Mouse (Mus musculus): ENCODE results near the gene Mmp28. TPM values are rescaled to one million over a fixed set of nuclear protein-coding genes. Genes with fewer than 3 reads are reported as not detected.
A peak's percentile ranks its signal among the peaks of the same experiment; 100 is the strongest.

The Mmp28 gene
- polyA plus RNA-seq, 1 experiment = 10.2 TPM

- no peak overlapping the region for H3ac ChIP-seq (ENCODE audit: control insufficient read depth, insufficient read length)
- H3K4me2 ChIP-seq (ENCODE audit: low read depth) = no peak overlapping the region
- H3K36me3 ChIP-seq (ENCODE audit: control insufficient read depth, insufficient read depth) = no peaks in the 10 kb centered on the region
- TF ChIP-seq TCF3 (IDR thresholded peaks at IDR 0.05; ENCODE audit: insufficient read length, low read depth) (no peak), POLR2AphosphoS2 (IDR thresholded peaks at IDR 0.05; ENCODE audit: insufficient read length, low read depth) (no peak), E2F4 (IDR thresholded peaks at IDR 0.05; ENCODE audit: insufficient read depth) (no peak), USF1 (IDR thresholded peaks at IDR 0.05; ENCODE audit: low read depth) (no peak), TCF12 (IDR thresholded peaks at IDR 0.05; ENCODE audit: insufficient read depth, poor library complexity, severe bottlenecking) (no peak), CEBPB (IDR thresholded peaks at IDR 0.05; ENCODE audit: insufficient read depth, poor library complexity, severe bottlenecking) (no peak), SRF (IDR thresholded peaks at IDR 0.05; ENCODE audit: control insufficient read depth, insufficient read length, low read depth) (no peak), POLR2A (IDR thresholded peaks at IDR 0.05; ENCODE audit: insufficient read length, low read depth) (no peak), MYOG (IDR thresholded peaks at IDR 0.05; ENCODE audit: control insufficient read depth in 1 of 3, insufficient read depth in 1 of 3, insufficient read length in 2 of 3, low read depth in 2 of 3) (no peak), MAX (IDR thresholded peaks at IDR 0.05; ENCODE audit: low read depth) (no peak), REST (IDR thresholded peaks at IDR 0.05; ENCODE audit: insufficient read depth, insufficient read length) (no peak), MYOD1 (IDR thresholded peaks at IDR 0.05; ENCODE audit: control insufficient read depth in 1 of 3, insufficient read length in 2 of 3, low read depth in 2 of 3) (no peak)
- H3K4me3 ChIP-seq = peak overlapping the region; percentile 26
- H3K79me2 ChIP-seq (ENCODE audit: control insufficient read depth, insufficient read depth) = no peaks in the 10 kb centered on the region
- no peaks in the 10 kb centered on the region for H3K27me3 ChIP-seq (ENCODE audit: control insufficient read depth, insufficient read depth, insufficient read length)
Observed at GRCm38 (mm10) chr11:83439426-83440060, 23.3 kb downstream of the Mmp28 start.

GRCm38 (mm10) chr11:83437377-83437776 lies 25.5 kb downstream of the Mmp28 start, which contains the start of gene 1700020L24Rik:
Gene 1700020L24Rik, plus strand, starts transcription at chr11:83437677.
- Histone ChIP-seq H3K4me2 (ENCODE audit: low read depth) (no peak within 1 kb of the TSS), H3K4me3 (no peak within 1 kb of the TSS), H3K27me3 (ENCODE audit: control insufficient read depth, insufficient read depth, insufficient read length) (no peaks in the 10 kb centered on the region), H3ac (ENCODE audit: control insufficient read depth, insufficient read length) (no peak within 1 kb of the TSS), H3K79me2 (ENCODE audit: control insufficient read depth, insufficient read depth) (no peaks in the 10 kb centered on the region), H3K36me3 (ENCODE audit: control insufficient read depth, insufficient read depth) (no peaks in the 10 kb centered on the region)
- TF ChIP-seq E2F4 (IDR thresholded peaks at IDR 0.05; ENCODE audit: insufficient read depth) (no peak), POLR2A (IDR thresholded peaks at IDR 0.05; ENCODE audit: insufficient read length, low read depth) (no peak)

GRCm38 (mm10) chr11:83432533-83432932 lies 30.3 kb downstream of the Mmp28 start:
- TF ChIP-seq MYOG (IDR thresholded peaks at IDR 0.05; ENCODE audit: control insufficient read depth in 1 of 3, insufficient read depth in 1 of 3, insufficient read length in 2 of 3, low read depth in 2 of 3) (no peak), POLR2A (IDR thresholded peaks at IDR 0.05; ENCODE audit: insufficient read length, low read depth) (no peak), USF1 (IDR thresholded peaks at IDR 0.05; ENCODE audit: low read depth) (no peak), CEBPB (IDR thresholded peaks at IDR 0.05; ENCODE audit: insufficient read depth, poor library complexity, severe bottlenecking) (no peak), TCF12 (IDR thresholded peaks at IDR 0.05; ENCODE audit: insufficient read depth, poor library complexity, severe bottlenecking) (no peak), E2F4 (IDR thresholded peaks at IDR 0.05; ENCODE audit: insufficient read depth) (no peak), TCF3 (IDR thresholded peaks at IDR 0.05; ENCODE audit: insufficient read length, low read depth) (no peak), REST (IDR thresholded peaks at IDR 0.05; ENCODE audit: insufficient read depth, insufficient read length) (no peak)
- Histone ChIP-seq H3K36me3 (ENCODE audit: control insufficient read depth, insufficient read depth) (no peaks in the 10 kb centered on the region), H3K27me3 (ENCODE audit: control insufficient read depth, insufficient read depth, insufficient read length) (peaks cover 8% of the 10 kb centered on the region), H3K4me2 (ENCODE audit: low read depth) (no peak overlapping the region), H3K79me2 (ENCODE audit: control insufficient read depth, insufficient read depth) (no peaks in the 10 kb centered on the region), H3ac (ENCODE audit: control insufficient read depth, insufficient read length) (no peak overlapping the region), H3K4me3 (no peak overlapping the region)

- Histone ChIP-seq H3K36me3 (ENCODE audit: control insufficient read depth, insufficient read depth) (no peaks in the 10 kb centered on the region), H3ac (ENCODE audit: control insufficient read depth, insufficient read length) (no peak within 1 kb of the TSS), H3K4me2 (ENCODE audit: low read depth) (no peak within 1 kb of the TSS), H3K27me3 (ENCODE audit: control insufficient read depth, insufficient read depth, insufficient read length) (peaks cover 23% of the 10 kb centered on the region), H3K4me3 (no peak within 1 kb of the TSS), H3K79me2 (ENCODE audit: control insufficient read depth, insufficient read depth) (no peaks in the 10 kb centered on the region)
- TF ChIP-seq POLR2A (IDR thresholded peaks at IDR 0.05; ENCODE audit: insufficient read length, low read depth) = no peak
- no peak for TF ChIP-seq TCF12 (IDR thresholded peaks at IDR 0.05; ENCODE audit: insufficient read depth, poor library complexity, severe bottlenecking)
- TF ChIP-seq CEBPB (IDR thresholded peaks at IDR 0.05; ENCODE audit: insufficient read depth, poor library complexity, severe bottlenecking) = no peak
- TF ChIP-seq MAX (IDR thresholded peaks at IDR 0.05; ENCODE audit: low read depth) = no peak
- TF ChIP-seq TCF3 (IDR thresholded peaks at IDR 0.05; ENCODE audit: insufficient read length, low read depth) = no peak
- no peak for TF ChIP-seq E2F4 (IDR thresholded peaks at IDR 0.05; ENCODE audit: insufficient read depth)
- TF ChIP-seq REST (IDR thresholded peaks at IDR 0.05; ENCODE audit: insufficient read depth, insufficient read length) = no peak
- TF ChIP-seq USF1 (IDR thresholded peaks at IDR 0.05; ENCODE audit: low read depth) = no peak
- TF ChIP-seq POLR2AphosphoS2 (IDR thresholded peaks at IDR 0.05; ENCODE audit: insufficient read length, low read depth) = no peak
- TF ChIP-seq MYOG (IDR thresholded peaks at IDR 0.05; ENCODE audit: control insufficient read depth in 1 of 3, insufficient read depth in 1 of 3, insufficient read length in 2 of 3, low read depth in 2 of 3) = no peak
- TF ChIP-seq MYOD1 (IDR thresholded peaks at IDR 0.05; ENCODE audit: control insufficient read depth in 1 of 3, insufficient read length in 2 of 3, low read depth in 2 of 3) = no peak
- TF ChIP-seq SRF (IDR thresholded peaks at IDR 0.05; ENCODE audit: control insufficient read depth, insufficient read length, low read depth) = no peak
Observed at GRCm38 (mm10) chr11:83429355-83429754, 33.5 kb downstream of the Mmp28 start, which contains the start of gene Gas2l2. Gene Gas2l2, minus strand, starts transcription at chr11:83429455.

- H3ac ChIP-seq (ENCODE audit: control insufficient read depth, insufficient read length) = no peak overlapping the region
- peak overlapping the region; percentile 18 for H3K4me2 ChIP-seq (ENCODE audit: low read depth)
- no peak for TF ChIP-seq CEBPB (IDR thresholded peaks at IDR 0.05; ENCODE audit: insufficient read depth, poor library complexity, severe bottlenecking)
- TF ChIP-seq TCF3 (IDR thresholded peaks at IDR 0.05; ENCODE audit: insufficient read length, low read depth) = peak; percentile 32
- TF ChIP-seq POLR2A (IDR thresholded peaks at IDR 0.05; ENCODE audit: insufficient read length, low read depth) = no peak
- peak in 2 of 3 experiments; percentile 20 to 68 for TF ChIP-seq MYOD1 (IDR thresholded peaks at IDR 0.05; ENCODE audit: control insufficient read depth in 1 of 3, insufficient read length in 2 of 3, low read depth in 2 of 3)
- TF ChIP-seq TCF12 (IDR thresholded peaks at IDR 0.05; ENCODE audit: insufficient read depth, poor library complexity, severe bottlenecking) = no peak
- peak in 2 of 3 experiments; percentile 46 to 84 for TF ChIP-seq MYOG (IDR thresholded peaks at IDR 0.05; ENCODE audit: control insufficient read depth in 1 of 3, insufficient read depth in 1 of 3, insufficient read length in 2 of 3, low read depth in 2 of 3)
- no peaks in the 10 kb centered on the region for H3K79me2 ChIP-seq (ENCODE audit: control insufficient read depth, insufficient read depth)
- peaks cover 23% of the 10 kb centered on the region for H3K27me3 ChIP-seq (ENCODE audit: control insufficient read depth, insufficient read depth, insufficient read length)
- H3K4me3 ChIP-seq = no peak overlapping the region
- no peaks in the 10 kb centered on the region for H3K36me3 ChIP-seq (ENCODE audit: control insufficient read depth, insufficient read depth)
Observed at GRCm38 (mm10) chr11:83426964-83427363, 35.9 kb downstream of the Mmp28 start.
